Mouse (Mus musculus): ENCODE measurements at regions not wholly inside any gene's neighbourhood (a gene's known extent, or its start where the extent isn't known, plus 50 kb on each side); places are given as distances from the start of the nearest gene placed in this dataset.
A peak's percentile ranks its signal among the peaks of the same experiment; 100 is the strongest.
"Not testable (repeated sequence)": the region's sequence is repeated elsewhere in the genome, so short reads cannot be mapped to it uniquely, and the experiment has no call there.

GRCm38 (mm10) chr3:21621745-21622144 lies 454.7 kb upstream of the Tbl1xr1 start:
- DNase-seq (ENCODE audit: low read depth, low spot score): no peak

DNA sequence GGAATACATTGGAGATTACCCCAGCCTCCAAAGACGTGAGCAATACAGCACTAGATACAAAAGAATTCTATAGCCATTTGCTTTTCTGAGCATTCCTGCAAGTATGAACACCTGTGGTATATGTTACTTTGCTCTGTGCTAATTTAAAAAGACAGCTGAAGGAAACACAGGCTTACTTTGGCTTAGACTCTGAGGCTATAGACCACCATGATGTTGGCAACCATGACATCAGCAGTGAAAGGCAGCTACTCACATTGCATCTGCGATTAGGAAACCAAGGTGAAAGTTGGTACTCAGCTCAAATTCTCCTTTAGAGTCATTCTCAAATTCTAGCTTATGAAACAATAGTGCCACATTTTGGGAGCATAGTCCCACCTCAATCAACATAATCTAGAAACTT lies 451.4 kb upstream of the Tbl1xr1 start:
- DNase-seq (ENCODE audit: low read depth, low spot score): no peak

- DNase-seq (ENCODE audit: low read depth, low spot score): no peak
These were observed 450.4 kb upstream of the Tbl1xr1 start for GRCm38 (mm10) chr3:21626029-21626428.

GRCm38 (mm10) chr3:21627048-21627447 lies 449.4 kb upstream of the Tbl1xr1 start:
- DNase-seq (ENCODE audit: low read depth, low spot score): not testable (repeated sequence)

GRCm38 (mm10) chr3:21633600-21634221 lies 442.7 kb upstream of the Tbl1xr1 start:
- DNase-seq (ENCODE audit: low read depth, low spot score): peak; percentile 40

DNA sequence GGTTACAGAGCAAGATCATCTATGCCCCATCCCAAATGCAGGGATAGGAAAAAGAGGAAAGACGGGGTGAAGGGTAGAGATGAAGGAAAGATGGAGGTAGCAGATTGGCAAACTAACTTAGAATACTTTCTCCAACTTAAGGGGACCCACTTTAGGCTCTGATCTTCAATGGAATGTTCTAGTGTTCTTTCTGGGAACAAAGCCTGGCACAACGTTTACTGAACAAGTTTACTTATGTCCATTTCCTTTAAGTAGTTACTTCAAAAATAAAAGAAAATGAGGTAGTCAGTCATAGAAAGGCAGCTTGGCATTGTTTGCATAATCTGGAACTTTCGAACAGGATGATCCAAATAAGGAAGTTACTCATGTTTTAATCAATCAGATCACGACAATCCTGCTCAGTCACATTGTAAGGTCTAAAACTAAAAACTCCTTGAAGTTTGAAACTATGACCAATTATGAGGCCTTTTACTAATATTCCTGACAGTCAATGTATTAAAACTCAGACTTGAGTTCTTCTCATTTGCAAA lies 441.7 kb upstream of the Tbl1xr1 start:
- DNase-seq (ENCODE audit: low read depth, low spot score): no peak

- DNase-seq (ENCODE audit: low read depth, low spot score): no peak
These were observed 437.6 kb upstream of the Tbl1xr1 start for GRCm38 (mm10) chr3:21638886-21639285.

GRCm38 (mm10) chr3:21639576-21639975 lies 436.9 kb upstream of the Tbl1xr1 start:
- no peak for DNase-seq (ENCODE audit: low read depth, low spot score)

DNA sequence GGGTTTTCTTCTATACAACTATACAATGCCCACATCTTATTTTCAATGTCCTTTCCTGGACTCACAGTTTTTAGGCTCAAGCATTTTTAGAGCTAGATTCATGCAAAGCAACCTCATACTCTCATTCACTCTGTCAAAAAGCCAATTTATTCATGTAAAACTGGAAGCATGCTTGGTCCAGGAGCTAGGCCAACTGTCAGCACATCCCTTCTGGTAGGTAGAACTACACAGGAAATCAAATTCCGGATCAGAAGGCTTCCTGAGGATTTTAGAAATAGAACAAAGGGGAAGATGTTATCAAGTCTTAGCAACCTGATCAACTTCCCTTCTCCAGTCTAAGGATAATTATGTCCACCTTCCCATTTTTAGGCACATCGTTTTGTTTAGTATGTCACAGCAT lies 432.4 kb upstream of the Tbl1xr1 start:
- DNase-seq (ENCODE audit: low read depth, low spot score): no peak

DNA sequence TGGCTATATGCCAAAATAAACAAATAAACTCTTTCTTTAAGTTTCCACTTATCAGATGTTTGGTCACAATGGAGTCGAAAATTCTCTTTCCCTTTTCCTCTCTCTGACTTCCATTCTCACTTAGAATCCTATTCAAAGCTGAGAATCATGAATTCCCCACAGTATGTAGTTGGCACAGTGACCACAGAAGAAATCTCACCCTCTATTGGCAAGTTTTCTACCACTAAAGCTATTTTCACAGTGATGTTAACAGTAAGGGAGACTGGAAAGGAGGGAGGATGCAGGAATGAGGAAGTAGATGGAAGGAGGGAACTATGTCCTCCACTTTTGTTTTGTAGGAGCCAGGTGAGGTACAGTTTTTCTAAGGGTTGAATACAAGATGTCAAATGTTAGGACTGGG lies 431.2 kb upstream of the Tbl1xr1 start:
- peak; percentile 46 for DNase-seq (ENCODE audit: low read depth, low spot score)

DNA sequence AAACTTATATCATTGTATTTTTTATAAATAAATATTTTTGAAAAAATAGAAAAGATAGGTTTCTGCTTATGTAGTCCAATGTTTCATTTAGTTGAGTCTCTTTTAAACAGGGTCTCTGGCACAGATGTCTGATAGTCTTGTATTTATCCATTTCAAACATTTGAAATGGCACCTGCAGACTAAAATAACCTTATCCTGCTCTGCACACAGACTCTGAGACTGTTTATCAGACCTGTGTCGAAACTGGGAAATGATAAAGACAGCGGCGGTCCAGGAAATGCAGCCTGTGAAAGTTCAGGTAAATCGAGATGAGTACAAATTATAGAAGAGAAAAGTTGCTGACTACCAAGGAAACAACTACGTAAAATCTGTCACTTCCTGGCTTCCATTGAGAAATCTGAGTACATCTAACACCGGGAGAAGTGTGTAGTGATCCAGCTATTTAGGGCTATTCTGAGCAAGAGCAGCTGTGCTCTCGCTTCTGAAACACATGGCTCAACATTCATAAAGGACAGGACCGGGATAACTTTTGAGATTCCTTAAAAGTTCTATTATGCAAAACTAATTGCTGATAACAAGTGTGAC lies 426.5 kb upstream of the Tbl1xr1 start:
- no peak for DNase-seq (ENCODE audit: low read depth, low spot score)

- DNase-seq (ENCODE audit: low read depth, low spot score): no peak
These were observed 421.2 kb upstream of the Tbl1xr1 start for GRCm38 (mm10) chr3:21655301-21655700.

GRCm38 (mm10) chr3:21667349-21668143 lies 408.9 kb upstream of the Tbl1xr1 start:
- DNase-seq (ENCODE audit: low read depth, low spot score): no peak

- no peak for DNase-seq (ENCODE audit: low read depth, low spot score)
These were observed 404.6 kb upstream of the Tbl1xr1 start for GRCm38 (mm10) chr3:21671885-21672284.

GRCm38 (mm10) chr3:21672492-21672891 lies 404.0 kb upstream of the Tbl1xr1 start:
- DNase-seq (ENCODE audit: low read depth, low spot score): peak; percentile 5

DNA sequence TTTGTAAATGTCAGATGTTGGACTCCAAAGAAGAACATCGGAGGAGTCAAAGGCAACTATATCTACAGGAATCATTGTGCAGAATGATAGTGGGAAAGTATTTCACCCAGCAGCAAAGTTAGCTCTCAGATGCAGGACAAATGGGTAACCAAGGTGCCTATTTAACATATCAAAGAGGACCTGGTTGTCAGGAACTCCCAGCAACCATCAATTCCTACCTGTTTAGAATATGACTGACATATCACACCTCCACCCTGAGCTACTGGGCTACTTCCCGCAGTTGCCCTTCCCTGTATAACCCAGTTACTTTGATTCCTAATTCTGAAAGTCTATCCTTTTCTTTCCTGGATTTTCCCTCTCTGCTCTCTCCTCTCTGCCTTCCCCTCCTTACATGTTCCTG lies 403.0 kb upstream of the Tbl1xr1 start:
- no peak for DNase-seq (ENCODE audit: low read depth, low spot score)

DNA sequence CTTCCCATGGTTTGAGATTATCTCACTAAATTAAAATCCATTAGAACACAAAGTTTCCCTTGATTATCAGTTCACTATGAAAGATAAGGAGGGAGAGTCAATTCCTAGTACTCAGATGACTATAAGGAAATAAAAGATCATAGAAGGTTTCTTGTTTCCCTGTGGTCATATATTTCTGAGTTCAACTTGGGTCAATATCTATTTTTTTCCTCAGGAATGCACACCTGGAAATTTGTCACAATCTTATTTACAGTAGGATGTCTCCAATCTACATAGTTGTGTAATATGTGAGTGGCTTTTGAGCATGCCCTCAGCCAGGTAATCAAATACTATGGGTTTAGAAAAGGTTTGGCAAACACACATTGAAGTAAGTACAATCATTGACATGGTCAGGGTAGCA lies 398.2 kb upstream of the Tbl1xr1 start:
- DNase-seq (ENCODE audit: low read depth, low spot score): no peak

- no peak for DNase-seq (ENCODE audit: low read depth, low spot score)
These were observed 397.7 kb upstream of the Tbl1xr1 start for GRCm38 (mm10) chr3:21678734-21679133.

DNA sequence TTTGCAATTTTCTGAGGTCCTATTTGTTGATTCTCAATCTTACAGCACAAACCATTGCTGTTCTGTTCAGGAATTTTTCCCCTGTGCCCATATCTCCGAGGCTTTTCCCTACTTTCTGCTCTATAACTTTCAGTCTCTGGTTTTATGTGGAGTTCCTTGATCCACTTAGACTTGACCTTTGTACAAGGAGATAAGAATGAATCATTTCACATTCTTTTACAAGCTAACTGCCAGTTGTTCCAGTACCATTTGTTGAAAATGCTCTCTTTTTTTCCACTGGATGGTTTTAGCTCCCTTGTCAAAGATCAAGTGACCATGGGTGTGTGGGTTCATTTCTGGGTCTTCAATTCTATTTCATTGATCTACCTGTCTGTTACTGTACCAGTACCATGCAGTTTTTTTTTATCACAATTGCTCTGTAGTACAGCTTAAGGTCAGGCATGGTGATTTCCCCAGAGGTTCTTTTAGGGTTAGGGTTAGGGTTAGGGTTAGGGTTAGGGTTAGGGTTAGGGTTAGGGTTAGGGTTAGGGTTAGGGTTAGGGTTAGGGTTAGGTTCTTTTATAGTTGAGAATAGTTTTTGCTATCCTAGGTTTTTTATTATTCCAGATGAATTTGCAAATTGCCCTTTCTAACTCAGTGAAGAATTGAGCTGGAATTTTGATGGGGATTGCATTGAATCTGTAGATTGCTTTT lies 378.3 kb upstream of the Tbl1xr1 start:
- not testable (repeated sequence) for DNase-seq (ENCODE audit: low read depth, low spot score)

- DNase-seq (ENCODE audit: low read depth, low spot score): no peak
These were observed 376.9 kb upstream of the Tbl1xr1 start for GRCm38 (mm10) chr3:21699526-21699925.

- no peak for DNase-seq (ENCODE audit: low read depth, low spot score)
These were observed 376.1 kb upstream of the Tbl1xr1 start for GRCm38 (mm10) chr3:21700326-21700725.

Measured in telencephalon, adult 2 months (tissue).